Mouse (Mus musculus) embryonic facial prominence, embryonic 15.5 days (tissue): ENCODE measurements around the gene Hic2. TPM values are rescaled to one million over a fixed set of nuclear protein-coding genes. Genes with fewer than 3 reads are reported as not detected.

ENCODE experiments used
- ATAC-seq: fragments of 200-750 bp; cut with Nextera tagmentation; 2 replicates; pipeline ENCODE4 v1.8.0; 2017; ENCODE audit warnings: low read depth, moderate TSS enrichment; ENCODE audit not compliant: insufficient number of reproducible peaks, low FRiP score, low TSS enrichment
- H3K27ac ChIP-seq: fragments of 300-500 bp; sonication (generic); replicated peaks from 2 replicates; pipeline ENCODE4 v1.5.1; 2015; ENCODE audit warnings: mild to moderate bottlenecking, inconsistent platforms
- H3K27me3 ChIP-seq: fragments of 300-500 bp; sonication (generic); 2 replicates; pipeline ENCODE4 v1.6.1; 2015; ENCODE audit warnings: inconsistent platforms
- H3K36me3 ChIP-seq: fragments of 300-500 bp; sonication (generic); 2 replicates; pipeline ENCODE4 v1.6.1; 2015; ENCODE audit warnings: mild to moderate bottlenecking, inconsistent platforms
- H3K4me1 ChIP-seq: fragments of 300-500 bp; sonication (generic); 2 replicates; pipeline ENCODE4 v1.6.1; 2015; ENCODE audit warnings: inconsistent platforms
- H3K4me2 ChIP-seq: fragments of 300-500 bp; sonication (generic); replicated peaks from 2 replicates; pipeline ENCODE4 v1.6.1; 2015; ENCODE audit warnings: mild to moderate bottlenecking, inconsistent platforms
- H3K4me3 ChIP-seq: fragments of 300-500 bp; sonication (generic); replicated peaks from 2 replicates; pipeline ENCODE4 v1.5.1; 2015; ENCODE audit warnings: mild to moderate bottlenecking, inconsistent platforms
- H3K9ac ChIP-seq: fragments of 300-500 bp; sonication (generic); 2 replicates; pipeline ENCODE4 v1.6.1; 2015; ENCODE audit warnings: inconsistent platforms
- H3K9me3 ChIP-seq: fragments of 300-500 bp; sonication (generic); replicated peaks from 2 replicates; pipeline ENCODE4 v1.6.1; 2016; ENCODE audit warnings: inconsistent platforms
- WGBS: fragments of 180-500 bp; shearing (Covaris S2); methylation state at CpG from one replicate; pipeline ENCODE4 v1.1.7; 2015; 5-methylcytosine and 5-hydroxymethylcytosine counted together
- polyA plus RNA-seq: library from polyadenylated mRNA; unstranded; fragments of >200 nt; fragmentation: Nextera tagmentation; extraction: Ambion mirVana; gene quantifications from 2 replicates; pipeline ENCODE4 v1.2.1, GENCODE M21; 2015

Gene Hic2
- polyA plus RNA-seq, 1 experiment from 2014 or later = 5.6 TPM

DNA sequence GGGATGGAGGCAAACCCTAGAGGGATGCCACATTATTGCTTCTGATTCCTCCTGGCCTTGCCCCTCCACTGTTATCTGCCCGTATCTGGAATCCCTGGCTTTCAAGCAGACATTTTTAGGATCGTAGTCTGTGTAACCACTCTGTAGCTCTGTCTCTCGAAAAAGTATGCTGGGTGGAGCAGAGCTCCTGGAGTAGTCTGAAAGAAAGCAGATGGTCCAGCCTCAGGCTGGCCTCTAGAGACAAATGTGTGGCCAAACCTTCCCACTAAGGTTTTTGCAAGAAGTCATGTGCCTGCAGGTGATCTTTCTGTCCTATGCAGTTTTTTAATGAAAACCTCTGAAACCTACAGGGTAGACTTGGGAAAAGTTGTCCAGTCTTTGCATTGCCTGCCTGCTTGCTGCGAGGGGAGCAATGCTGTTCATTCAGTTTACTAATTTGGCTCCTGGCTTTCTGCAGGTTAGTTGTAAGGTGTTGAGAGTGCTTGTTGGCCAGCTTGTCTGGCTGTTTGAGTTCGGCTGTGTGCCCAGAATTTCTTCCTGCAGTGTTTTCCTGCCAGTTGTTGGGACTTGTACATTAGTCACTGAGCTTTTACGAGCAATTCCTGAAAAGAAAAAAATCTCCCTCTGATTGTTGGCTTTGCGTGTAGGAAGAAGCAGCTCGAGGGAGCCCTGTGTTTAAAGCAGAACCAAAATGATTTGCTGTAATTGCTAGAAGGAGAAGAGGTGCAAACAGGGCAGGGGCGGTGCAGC, 1.7 kb downstream of the Hic2 start:
- 0 out of 2 replicates have a peak overlapping the region, but pooled peaks have one; percentile 68 for H3K9ac ChIP-seq
- 22% methylated on average over 9 of the region's 9 CpGs for WGBS
- peak overlapping the region; percentile 78 for H3K4me3 ChIP-seq
- no peaks in the 10 kb centered on the region for H3K36me3 ChIP-seq
- no peak for ATAC-seq
- H3K4me1 ChIP-seq = peaks cover 40% of the 10 kb centered on the region
- no peaks in the 10 kb centered on the region for H3K27me3 ChIP-seq
- peak overlapping the region; percentile 59 for H3K27ac ChIP-seq
- H3K4me2 ChIP-seq = peak overlapping the region; percentile 93
- no peaks in the 10 kb centered on the region for H3K9me3 ChIP-seq

DNA sequence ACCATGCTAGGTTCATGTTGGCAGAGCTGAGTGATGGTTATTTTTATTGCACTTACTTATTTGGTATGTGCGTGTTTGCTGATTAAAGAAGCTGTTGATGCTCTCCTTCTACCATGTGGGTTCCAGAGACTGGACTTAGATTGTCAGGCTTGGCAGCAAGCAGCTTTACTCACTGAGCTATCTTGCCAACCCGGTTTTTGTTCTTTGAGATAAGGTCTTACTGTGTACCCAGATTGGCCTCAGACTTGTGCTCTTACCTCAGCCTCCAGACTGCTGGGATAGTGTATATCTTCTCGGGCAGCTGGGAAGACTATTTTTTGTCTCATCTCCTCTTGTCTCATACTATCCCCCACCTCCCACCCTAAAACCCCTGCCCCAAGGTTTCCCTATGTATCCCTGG, 4.3 kb downstream of the Hic2 start:
- peaks cover 38% of the 10 kb centered on the region for H3K4me1 ChIP-seq
- H3K27me3 ChIP-seq = no peaks in the 10 kb centered on the region
- H3K4me2 ChIP-seq = no peak overlapping the region
- whole genome bisulfite sequencing = 87% methylated on average over 3 of the region's 3 CpGs
- no peak for ATAC-seq
- no peaks in the 10 kb centered on the region for H3K9me3 ChIP-seq
- no peak overlapping the region for H3K27ac ChIP-seq
- no peaks in the 10 kb centered on the region for H3K36me3 ChIP-seq
- no peak overlapping the region for H3K9ac ChIP-seq
- no peak overlapping the region for H3K4me3 ChIP-seq

DNA sequence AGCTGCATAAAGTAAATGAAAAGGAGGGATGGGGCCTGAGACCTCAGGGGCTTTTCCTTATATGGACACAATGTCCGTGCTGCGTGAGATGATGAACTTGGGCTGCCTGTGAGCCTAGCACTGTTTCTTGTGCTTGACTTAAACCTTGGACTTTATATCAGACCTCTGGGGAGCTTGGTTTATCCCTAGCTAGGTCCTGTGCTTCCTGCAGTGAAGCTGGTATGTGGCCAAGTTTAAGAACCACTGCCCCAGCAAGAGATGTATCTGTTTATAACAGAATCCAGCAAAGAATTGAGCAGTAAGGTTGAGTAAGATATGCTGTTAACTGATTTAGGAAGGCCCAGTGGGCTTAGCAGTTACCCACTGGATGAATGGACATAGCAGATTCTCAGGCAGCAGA, 6.0 kb downstream of the Hic2 start:
- H3K4me1 ChIP-seq = peaks cover 40% of the 10 kb centered on the region
- H3K27ac ChIP-seq = no peak overlapping the region
- 82% methylated on average over 2 of the region's 2 CpGs for WGBS
- H3K4me3 ChIP-seq = no peak overlapping the region
- no peaks in the 10 kb centered on the region for H3K27me3 ChIP-seq
- no peak overlapping the region for H3K9ac ChIP-seq
- H3K4me2 ChIP-seq = no peak overlapping the region
- no peaks in the 10 kb centered on the region for H3K36me3 ChIP-seq
- no peak for ATAC-seq
- H3K9me3 ChIP-seq = no peaks in the 10 kb centered on the region

DNA sequence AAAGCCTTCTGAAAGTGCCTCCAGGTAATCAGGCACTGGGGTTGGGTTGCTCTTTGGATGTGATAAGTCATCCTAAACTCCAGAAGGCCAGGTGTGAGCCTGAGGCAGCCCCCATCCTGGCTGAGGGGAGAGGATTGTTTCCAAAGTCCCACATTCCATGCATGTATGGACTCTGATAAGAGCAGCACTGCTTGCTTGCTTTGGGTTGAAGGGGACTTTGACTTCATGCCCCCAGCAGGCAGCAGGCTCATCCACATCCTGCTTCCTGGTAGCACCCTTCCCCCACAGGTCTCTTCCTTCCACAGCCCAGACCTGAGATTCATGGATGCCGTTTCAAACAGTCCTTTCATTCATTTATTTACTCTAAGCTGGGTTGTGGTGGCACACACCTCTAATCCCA, 10.4 kb downstream of the Hic2 start:
- 50% methylated on average over 1 of the region's 1 CpGs for WGBS
- H3K4me2 ChIP-seq = no peak overlapping the region
- H3K9ac ChIP-seq = no peak overlapping the region
- no peaks in the 10 kb centered on the region for H3K36me3 ChIP-seq
- no peak overlapping the region for H3K4me3 ChIP-seq
- no peaks in the 10 kb centered on the region for H3K27me3 ChIP-seq
- H3K4me1 ChIP-seq = peaks cover 26% of the 10 kb centered on the region
- no peak overlapping the region for H3K27ac ChIP-seq
- ATAC-seq = no peak
- H3K9me3 ChIP-seq = no peaks in the 10 kb centered on the region

DNA sequence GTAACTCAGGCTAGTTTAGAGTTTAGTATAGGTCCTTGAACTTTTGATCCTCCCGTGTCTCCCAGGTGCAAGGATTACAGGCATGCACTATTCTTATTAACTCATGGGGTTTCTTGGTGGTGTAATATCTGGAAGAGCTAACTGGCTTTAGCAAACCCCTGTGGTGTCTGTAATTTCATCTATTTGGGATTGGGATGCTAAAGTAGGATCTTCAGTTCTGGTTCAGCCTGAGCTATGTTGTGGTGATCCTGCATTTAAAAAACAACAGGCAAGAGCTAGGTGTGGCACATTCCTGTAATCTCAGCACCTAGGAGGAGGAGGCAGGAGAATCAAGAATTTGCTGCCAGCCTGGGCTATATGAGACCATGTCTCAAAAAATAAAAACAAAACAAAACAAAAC, 11.6 kb downstream of the Hic2 start:
- H3K4me1 ChIP-seq = peaks cover 23% of the 10 kb centered on the region
- no peaks in the 10 kb centered on the region for H3K9me3 ChIP-seq
- no peak overlapping the region for H3K4me2 ChIP-seq
- no peak overlapping the region for H3K4me3 ChIP-seq
- WGBS = 62% methylated on average over 1 of the region's 1 CpGs
- H3K27me3 ChIP-seq = no peaks in the 10 kb centered on the region
- no peak overlapping the region for H3K27ac ChIP-seq
- no peak overlapping the region for H3K9ac ChIP-seq
- no peaks in the 10 kb centered on the region for H3K36me3 ChIP-seq
- no peak for ATAC-seq

DNA sequence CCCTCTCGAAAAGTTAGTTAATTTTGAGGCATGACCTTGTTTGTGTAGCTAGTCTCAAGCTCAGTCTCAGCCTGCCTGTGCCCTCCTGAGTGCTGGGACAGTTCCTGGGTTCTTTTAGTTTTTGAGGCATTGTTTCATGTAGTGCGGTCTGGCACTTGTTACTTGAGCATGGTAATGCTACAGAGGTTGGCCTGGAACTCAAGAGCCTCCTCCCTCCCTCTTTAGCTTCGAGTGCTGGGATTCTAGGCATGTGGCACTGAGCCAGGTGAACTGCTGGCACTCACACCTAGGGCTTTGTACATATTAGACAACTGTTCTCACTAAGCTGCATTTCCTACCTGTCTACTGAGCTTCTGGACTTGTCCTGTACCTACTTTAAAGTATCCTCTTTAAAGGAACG, 14.4 kb downstream of the Hic2 start:
- Histone ChIP-seq H3K27me3 (no peaks in the 10 kb centered on the region), H3K4me2 (no peak overlapping the region), H3K9me3 (no peaks in the 10 kb centered on the region), H3K4me1 (peaks cover 39% of the 10 kb centered on the region), H3K36me3 (no peaks in the 10 kb centered on the region), H3K27ac (no peak overlapping the region), H3K4me3 (no peak overlapping the region), H3K9ac (no peak overlapping the region)
- 52% methylated on average over 4 of the region's 4 CpGs for WGBS
- ATAC-seq = no peak

DNA sequence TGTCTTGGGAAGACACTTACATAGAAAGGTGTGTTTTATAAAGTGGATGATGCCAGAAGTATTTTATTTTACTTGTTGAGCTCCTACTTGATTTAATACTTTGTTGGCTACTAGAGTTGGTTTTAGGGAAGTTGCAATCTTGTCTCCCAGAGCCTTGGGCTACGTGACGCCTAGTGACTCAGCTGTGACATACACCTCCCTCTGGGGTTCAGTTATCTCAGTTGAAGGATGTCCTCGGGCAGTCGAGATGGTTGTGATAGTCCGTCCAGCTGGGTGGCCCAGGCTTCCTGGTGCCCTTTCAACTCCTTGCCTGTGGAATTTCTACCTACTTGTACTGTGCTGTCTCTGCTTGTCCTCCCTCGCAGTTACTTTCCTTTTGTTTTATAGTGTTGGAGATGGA, 15.8 kb downstream of the Hic2 start:
- no peak overlapping the region for H3K4me2 ChIP-seq
- peaks cover 41% of the 10 kb centered on the region for H3K4me1 ChIP-seq
- H3K9ac ChIP-seq = no peak overlapping the region
- H3K9me3 ChIP-seq = no peaks in the 10 kb centered on the region
- H3K27me3 ChIP-seq = no peaks in the 10 kb centered on the region
- no peaks in the 10 kb centered on the region for H3K36me3 ChIP-seq
- H3K27ac ChIP-seq = no peak overlapping the region
- WGBS = 53% methylated on average over 6 of the region's 6 CpGs
- ATAC-seq = no peak
- no peak overlapping the region for H3K4me3 ChIP-seq

DNA sequence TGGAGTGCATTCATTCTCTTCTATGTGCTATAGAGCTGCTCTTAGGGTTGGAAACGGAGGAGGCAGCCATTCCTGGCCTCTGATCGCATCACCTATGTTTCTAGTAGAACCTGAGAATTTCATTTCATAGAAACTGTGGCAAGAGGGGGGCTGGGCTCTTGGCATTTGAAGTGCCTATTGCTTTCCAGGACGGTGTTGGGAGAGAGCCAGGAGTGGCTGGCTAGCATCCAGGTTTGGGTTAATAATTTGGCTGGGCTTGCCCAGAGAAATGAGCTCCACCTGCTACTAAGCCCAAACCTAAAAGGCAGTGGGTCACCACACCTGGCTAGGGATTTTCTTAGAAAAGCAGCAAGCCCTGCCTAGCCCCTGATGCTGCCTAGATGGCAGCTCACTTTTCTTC, 18.2 kb downstream of the Hic2 start:
- WGBS = 49% methylated on average over 3 of the region's 3 CpGs

DNA sequence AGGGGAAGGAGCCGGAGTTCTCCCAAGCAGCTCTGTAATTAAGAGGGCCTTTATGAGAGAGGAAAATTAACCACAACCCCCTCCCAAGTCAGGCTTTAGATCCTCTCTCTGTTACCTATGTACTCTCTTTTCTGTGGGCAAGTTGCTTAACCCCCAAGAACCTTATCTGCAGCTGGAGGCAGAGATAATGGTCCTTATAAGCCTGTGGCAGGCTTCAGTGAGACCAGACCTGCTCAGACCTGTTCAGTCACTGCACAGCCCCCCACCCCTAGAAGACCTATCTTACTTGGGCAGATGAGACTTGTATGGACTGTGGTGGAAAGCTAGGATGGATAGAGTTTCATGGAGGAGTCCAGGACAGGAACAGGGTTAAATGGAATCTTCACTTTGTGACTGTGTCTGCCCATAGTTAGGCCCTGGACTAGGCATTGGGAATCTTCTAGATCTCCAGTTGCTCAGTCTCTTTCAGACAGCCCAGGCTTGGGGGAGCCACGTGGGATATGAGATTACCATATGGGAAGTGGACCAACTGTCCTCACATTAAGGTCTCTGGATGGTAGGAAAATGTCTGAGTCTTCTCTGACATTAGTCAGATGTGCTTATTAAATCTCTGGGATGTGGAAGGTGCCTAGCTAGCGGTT, 18.8 kb downstream of the Hic2 start:
- Histone ChIP-seq H3K27ac (no peak overlapping the region), H3K36me3 (peaks cover 5% of the 10 kb centered on the region; the same call in 1 of the 2 replicates), H3K27me3 (no peaks in the 10 kb centered on the region), H3K4me3 (no peak overlapping the region), H3K9ac (no peak overlapping the region), H3K4me1 (peaks cover 43% of the 10 kb centered on the region), H3K4me2 (no peak overlapping the region), H3K9me3 (no peaks in the 10 kb centered on the region)
- 62% methylated on average over 3 of the region's 3 CpGs for WGBS
- no peak for ATAC-seq

More for the DNA sequence above, 18.2 kb downstream of the Hic2 start:
- no peak for ATAC-seq
- Histone ChIP-seq H3K4me2 (no peak overlapping the region), H3K4me1 (peaks cover 44% of the 10 kb centered on the region), H3K9me3 (no peaks in the 10 kb centered on the region), H3K27me3 (no peaks in the 10 kb centered on the region), H3K36me3 (no peaks in the 10 kb centered on the region), H3K9ac (no peak overlapping the region), H3K27ac (no peak overlapping the region), H3K4me3 (no peak overlapping the region)

DNA sequence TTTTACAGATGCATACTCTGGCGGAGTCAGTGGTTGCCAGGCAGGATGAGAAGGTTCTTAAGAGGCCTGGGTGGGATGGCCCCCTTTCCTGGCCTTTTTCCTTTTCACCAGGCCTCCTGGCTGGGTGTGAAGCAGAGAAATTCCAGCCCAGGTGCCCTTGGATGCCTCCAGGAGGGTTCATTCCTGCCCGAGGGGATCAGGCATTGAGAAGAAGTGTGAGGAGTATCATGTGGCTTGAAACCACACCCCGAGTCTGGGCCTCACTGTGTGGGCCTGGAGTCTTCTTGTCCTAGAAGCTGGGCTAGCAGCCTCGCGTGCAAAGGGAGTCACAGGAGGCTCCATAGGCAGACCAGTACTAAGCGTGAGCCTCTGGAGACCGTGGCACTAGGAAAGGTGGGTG, 19.5 kb downstream of the Hic2 start:
- H3K9ac ChIP-seq = no peak overlapping the region
- ATAC-seq = no peak
- peaks cover 37% of the 10 kb centered on the region for H3K4me1 ChIP-seq
- H3K9me3 ChIP-seq = no peaks in the 10 kb centered on the region
- H3K36me3 ChIP-seq = peaks cover 11% of the 10 kb centered on the region
- no peak overlapping the region for H3K4me3 ChIP-seq
- no peaks in the 10 kb centered on the region for H3K27me3 ChIP-seq
- H3K27ac ChIP-seq = no peak overlapping the region
- no peak overlapping the region for H3K4me2 ChIP-seq
- WGBS = 67% methylated on average over 7 of the region's 7 CpGs

DNA sequence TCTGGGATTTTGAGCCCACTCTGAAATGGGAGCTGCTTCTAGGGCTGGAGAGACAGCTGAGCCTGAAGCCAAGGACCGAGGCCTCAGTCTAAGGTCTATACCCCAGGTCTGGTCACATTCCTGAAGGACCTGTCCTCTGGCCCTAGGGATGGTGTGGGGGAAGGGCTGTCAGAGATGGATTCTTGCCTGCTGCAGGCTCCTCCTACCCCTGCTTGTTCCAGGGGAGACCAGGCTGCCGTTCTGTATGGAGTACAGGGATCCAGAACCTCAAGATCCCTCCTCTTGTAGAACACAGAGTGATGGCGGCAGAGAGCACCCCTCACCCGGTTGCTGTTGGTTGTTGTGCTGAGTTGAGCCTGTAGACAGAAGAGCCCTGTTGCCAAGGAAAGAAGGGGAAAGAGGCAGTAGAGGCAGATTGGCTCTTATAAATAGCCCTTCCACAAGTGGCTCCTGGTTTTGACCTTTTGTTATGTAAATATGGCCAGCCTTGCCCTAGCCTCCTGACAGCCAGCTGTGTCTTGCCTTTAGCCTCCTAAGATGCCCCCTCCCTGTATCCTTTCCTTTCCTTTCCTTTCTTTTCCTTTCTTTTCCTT, 20.7 kb downstream of the Hic2 start:
- Histone ChIP-seq H3K27ac (no peak overlapping the region), H3K9ac (no peak overlapping the region), H3K4me2 (no peak overlapping the region), H3K27me3 (no peaks in the 10 kb centered on the region), H3K4me3 (no peak overlapping the region), H3K9me3 (no peaks in the 10 kb centered on the region), H3K4me1 (peaks cover 36% of the 10 kb centered on the region), H3K36me3 (peaks cover 24% of the 10 kb centered on the region)
- ATAC-seq = no peak
- 44% methylated on average over 4 of the region's 4 CpGs for WGBS
